Mouse (Mus musculus) midbrain, embryonic 13.5 days (tissue): Measurements from ENCODE around the gene Etfdh. TPM values are rescaled to one million over a fixed set of nuclear protein-coding genes. Genes with fewer than 3 reads are reported as not detected.
A peak's percentile ranks its signal among the peaks of the same experiment; 100 is the strongest.

Experiments used
- ATAC-seq: fragments of 200-750 bp; cut with Nextera tagmentation; 2 replicates; pipeline ENCODE4 v1.8.0; 2017; ENCODE audit warnings: mild to moderate bottlenecking, moderate TSS enrichment, moderate library complexity
- H3K27ac ChIP-seq: fragments of 300-500 bp; sonication (generic); 2 replicates; pipeline ENCODE4 v1.5.1; 2015; ENCODE audit warnings: inconsistent platforms, mild to moderate bottlenecking, moderate library complexity
- H3K27me3 ChIP-seq: fragments of 300-500 bp; sonication (generic); 2 replicates; pipeline ENCODE4 v1.6.1; 2015; ENCODE audit warnings: mild to moderate bottlenecking, inconsistent platforms
- H3K36me3 ChIP-seq: fragments of 300-500 bp; sonication (generic); 2 replicates; pipeline ENCODE4 v1.6.1; 2015; ENCODE audit warnings: mild to moderate bottlenecking, inconsistent platforms
- H3K4me1 ChIP-seq: fragments of 300-500 bp; sonication (generic); replicated peaks from 2 replicates; pipeline ENCODE4 v1.6.1; 2015; ENCODE audit warnings: inconsistent platforms
- H3K4me2 ChIP-seq: fragments of 300-500 bp; sonication (generic); replicated peaks from 2 replicates; pipeline ENCODE4 v1.6.1; 2015; ENCODE audit warnings: moderate library complexity, mild to moderate bottlenecking, inconsistent platforms
- H3K4me3 ChIP-seq: fragments of 300-500 bp; sonication (generic); replicated peaks from 2 replicates; pipeline ENCODE4 v1.5.1; 2015; ENCODE audit warnings: mild to moderate bottlenecking, inconsistent platforms
- H3K9ac ChIP-seq: fragments of 300-500 bp; sonication (generic); replicated peaks from 2 replicates; pipeline ENCODE4 v1.6.1; 2015; ENCODE audit warnings: mild to moderate bottlenecking, inconsistent platforms
- H3K9me3 ChIP-seq: fragments of 300-500 bp; sonication (generic); 2 replicates; pipeline ENCODE4 v1.6.1; 2016; ENCODE audit warnings: mild to moderate bottlenecking, inconsistent platforms
- WGBS: fragments of 180-500 bp; shearing (Covaris S2); methylation state at CpG from one replicate; pipeline ENCODE4 v1.1.7; 2015; 5-methylcytosine and 5-hydroxymethylcytosine counted together
- polyA plus RNA-seq: library from polyadenylated mRNA; unstranded; fragments of >200 nt; fragmentation: Nextera tagmentation; extraction: Ambion mirVana; gene quantifications from 2 replicates; pipeline ENCODE4 v1.2.1, GENCODE M21; 2015

Gene Etfdh
- polyA plus RNA-seq, 1 experiment from 2014 or later: 49.3 TPM

DNA sequence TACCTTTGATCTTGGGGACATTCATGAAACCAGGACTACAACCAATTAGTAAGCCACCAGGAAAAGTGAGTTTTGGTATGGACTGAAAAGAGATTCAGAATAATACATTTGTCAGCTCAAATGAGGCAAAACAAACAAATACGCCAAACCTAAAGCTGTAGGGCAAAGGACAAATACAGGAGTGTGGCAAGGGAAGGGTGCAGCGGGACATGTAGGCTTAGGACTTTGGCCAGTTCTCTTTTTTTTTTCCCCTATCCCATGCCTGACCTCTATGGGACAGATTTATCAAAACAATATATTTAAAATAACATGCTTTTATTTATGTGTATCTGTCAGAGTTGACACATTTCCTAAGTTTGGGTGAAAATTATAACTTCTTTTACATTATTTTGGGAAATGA is 19.4 kb downstream of the Etfdh start:
- H3K4me1 ChIP-seq: no peaks in the 10 kb centered on the region
- no peak overlapping the region for H3K9ac ChIP-seq
- 96% methylated on average over 2 of the region's 2 CpGs for WGBS
- H3K4me3 ChIP-seq: no peak overlapping the region
- peaks cover 64% of the 10 kb centered on the region for H3K36me3 ChIP-seq
- H3K27me3 ChIP-seq: no peaks in the 10 kb centered on the region
- no peak overlapping the region for H3K27ac ChIP-seq
- H3K9me3 ChIP-seq: no peaks in the 10 kb centered on the region
- no peak for ATAC-seq
- no peak overlapping the region for H3K4me2 ChIP-seq

- 92% methylated on average over 7 of the region's 7 CpGs for WGBS
- ATAC-seq: no peak
- Histone ChIP-seq H3K27me3 (no peaks in the 10 kb centered on the region), H3K4me2 (no peak overlapping the region), H3K4me3 (no peak overlapping the region), H3K27ac (no peak overlapping the region), H3K9me3 (no peaks in the 10 kb centered on the region), H3K4me1 (peaks cover 16% of the 10 kb centered on the region), H3K9ac (no peak overlapping the region), H3K36me3 (peaks cover 56% of the 10 kb centered on the region)
Observed at GRCm38 (mm10) chr3:79595468-79595867, 33.8 kb downstream of the Etfdh start.

GRCm38 (mm10) chr3:79591793-79592471 is 37.4 kb downstream of the Etfdh start:
- Histone ChIP-seq H3K9ac (peak overlapping the region; percentile 90), H3K4me2 (peak overlapping the region; percentile 83), H3K36me3 (peaks cover 28% of the 10 kb centered on the region), H3K27ac (no peak overlapping the region), H3K27me3 (0 out of 2 replicates have a peak, but pooled peaks cover 5% of the 10 kb centered on the region), H3K4me3 (peak overlapping the region; percentile 89), H3K4me1 (peaks cover 16% of the 10 kb centered on the region), H3K9me3 (no peaks in the 10 kb centered on the region)
- WGBS: 6% methylated on average over 15 of the region's 15 CpGs
- ATAC-seq: peak; percentile 38

DNA sequence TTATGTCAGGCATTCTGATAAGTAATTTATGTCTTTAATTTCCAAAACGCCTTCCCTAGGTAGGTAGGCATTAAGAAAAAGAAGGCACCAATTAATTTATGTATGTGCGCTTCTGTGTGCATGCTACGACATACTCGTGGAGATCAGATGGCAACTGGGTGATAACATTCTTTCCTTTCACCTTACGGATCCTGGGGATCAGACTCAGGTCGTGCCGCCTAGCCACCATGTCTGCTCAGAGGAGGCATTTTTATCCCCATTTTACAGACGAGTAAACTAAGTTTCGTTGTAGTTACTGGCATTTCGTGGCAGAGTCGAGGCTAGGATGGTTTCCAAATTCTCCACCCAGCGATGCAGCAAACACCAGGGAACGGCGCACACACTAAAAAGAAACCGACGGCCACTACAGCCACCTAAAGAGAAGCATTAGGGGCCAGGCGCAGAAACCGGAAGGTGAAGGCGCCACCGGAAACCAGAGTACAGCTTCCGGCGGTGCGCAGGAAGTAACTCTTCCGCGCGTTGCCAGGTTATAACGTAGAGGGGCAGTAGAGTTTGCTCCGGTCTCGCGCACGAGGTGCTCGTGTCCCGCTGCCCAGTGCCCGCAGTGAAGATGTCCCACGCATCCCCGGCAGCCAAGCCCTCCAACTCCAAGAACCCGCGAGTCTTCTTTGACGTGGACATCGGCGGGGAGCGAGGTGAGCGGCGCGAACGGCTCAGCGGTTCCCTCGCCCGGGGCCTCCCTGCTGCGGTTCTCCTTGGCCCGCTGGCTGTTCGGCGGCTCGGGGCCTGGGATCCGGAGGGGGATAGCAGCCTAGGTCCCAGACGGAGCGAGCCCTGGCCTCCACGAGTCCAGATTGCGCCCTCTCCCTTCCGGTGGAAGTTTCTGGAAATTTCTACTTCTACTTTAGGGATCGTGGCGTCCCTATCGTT is 38.2 kb downstream of the Etfdh start, which contains the start of gene Ppid:
Gene Ppid, plus strand, starts transcription at position 480 of the 930 bp plus-strand sequence.
- Histone ChIP-seq H3K36me3 (peaks cover 21% of the 10 kb centered on the region), H3K27ac (peak within 1 kb of the TSS; percentile 65), H3K27me3 (0 out of 2 replicates have a peak, but pooled peaks cover 5% of the 10 kb centered on the region), H3K9ac (peak within 1 kb of the TSS; percentile 90), H3K4me2 (peak within 1 kb of the TSS; percentile 83), H3K9me3 (no peaks in the 10 kb centered on the region), H3K4me1 (peaks cover 16% of the 10 kb centered on the region), H3K4me3 (peak within 1 kb of the TSS; percentile 89)
- peak; percentile 90 for ATAC-seq
- WGBS: 4% methylated on average over 63 of the region's 63 CpGs

- H3K27ac ChIP-seq: no peak overlapping the region
- H3K36me3 ChIP-seq: peaks cover 9% of the 10 kb centered on the region
- H3K9ac ChIP-seq: no peak overlapping the region
- H3K4me3 ChIP-seq: no peak overlapping the region
- H3K27me3 ChIP-seq: 0 out of 2 replicates have a peak, but pooled peaks cover 5% of the 10 kb centered on the region
- no peak for ATAC-seq
- 88% methylated on average over 2 of the region's 2 CpGs for WGBS
- H3K4me2 ChIP-seq: no peak overlapping the region
- H3K9me3 ChIP-seq: no peaks in the 10 kb centered on the region
- peaks cover 16% of the 10 kb centered on the region for H3K4me1 ChIP-seq
Observed at GRCm38 (mm10) chr3:79589671-79590070, 39.6 kb downstream of the Etfdh start.

DNA sequence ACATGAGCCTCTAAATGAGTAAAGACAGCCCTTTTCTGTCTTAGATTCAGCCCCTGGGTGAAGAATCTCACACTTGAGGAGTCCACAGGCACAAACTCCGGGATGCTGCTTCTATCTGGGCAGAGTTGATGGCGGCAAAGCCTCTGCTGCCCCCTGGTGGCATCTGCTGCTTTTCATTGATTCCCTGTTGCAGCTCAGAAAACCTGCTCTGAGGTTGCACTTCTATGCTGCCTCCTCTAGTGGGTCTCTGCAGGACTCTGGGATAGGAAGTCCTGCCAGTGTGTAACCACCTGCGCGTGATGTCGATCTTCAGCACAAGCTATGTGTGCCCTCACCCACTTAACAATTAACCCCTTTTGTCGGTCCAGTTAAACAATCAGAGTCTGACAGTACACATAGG is 42.5 kb downstream of the Etfdh start:
- H3K4me1 ChIP-seq: peaks cover 1% of the 10 kb centered on the region
- H3K27me3 ChIP-seq: 0 out of 2 replicates have a peak, but pooled peaks cover 5% of the 10 kb centered on the region
- no peak overlapping the region for H3K27ac ChIP-seq
- ATAC-seq: peak; percentile 71
- no peaks in the 10 kb centered on the region for H3K36me3 ChIP-seq
- 3% methylated on average over 6 of the region's 6 CpGs for WGBS
- H3K4me2 ChIP-seq: no peak overlapping the region
- H3K9me3 ChIP-seq: no peaks in the 10 kb centered on the region
- no peak overlapping the region for H3K9ac ChIP-seq
- H3K4me3 ChIP-seq: no peak overlapping the region

- 86% methylated on average over 5 of the region's 5 CpGs for WGBS
- no peak overlapping the region for H3K9ac ChIP-seq
- no peak overlapping the region for H3K27ac ChIP-seq
- H3K9me3 ChIP-seq: no peaks in the 10 kb centered on the region
- no peak overlapping the region for H3K4me2 ChIP-seq
- no peaks in the 10 kb centered on the region for H3K27me3 ChIP-seq
- ATAC-seq: no peak
- H3K4me3 ChIP-seq: no peak overlapping the region
- peaks cover 15% of the 10 kb centered on the region for H3K4me1 ChIP-seq
- no peaks in the 10 kb centered on the region for H3K36me3 ChIP-seq
Observed at GRCm38 (mm10) chr3:79579891-79580575, 49.3 kb downstream of the Etfdh start.

- Histone ChIP-seq H3K4me1 (peaks cover 15% of the 10 kb centered on the region), H3K4me2 (no peak overlapping the region), H3K9ac (no peak overlapping the region), H3K4me3 (no peak overlapping the region), H3K9me3 (no peaks in the 10 kb centered on the region), H3K36me3 (no peaks in the 10 kb centered on the region), H3K27ac (no peak overlapping the region), H3K27me3 (no peaks in the 10 kb centered on the region)
- no peak for ATAC-seq
- WGBS: 70% methylated on average over 6 of the region's 6 CpGs
Observed at GRCm38 (mm10) chr3:79578164-79578563, 51.1 kb downstream of the Etfdh start.

GRCm38 (mm10) chr3:79577606-79578005 is 51.7 kb downstream of the Etfdh start:
- Histone ChIP-seq H3K9me3 (no peaks in the 10 kb centered on the region), H3K4me1 (peaks cover 15% of the 10 kb centered on the region), H3K4me3 (no peak overlapping the region), H3K4me2 (no peak overlapping the region), H3K27ac (no peak overlapping the region), H3K27me3 (no peaks in the 10 kb centered on the region), H3K9ac (no peak overlapping the region), H3K36me3 (no peaks in the 10 kb centered on the region)
- ATAC-seq: no peak
- WGBS: 92% methylated on average over 6 of the region's 6 CpGs

- no peaks in the 10 kb centered on the region for H3K9me3 ChIP-seq
- H3K27ac ChIP-seq: peak overlapping the region; percentile 44; the same call in 1 of the 2 replicates
- H3K36me3 ChIP-seq: no peaks in the 10 kb centered on the region
- peak; percentile 52 for ATAC-seq
- 22% methylated on average over 5 of the region's 5 CpGs for WGBS
- no peak overlapping the region for H3K4me3 ChIP-seq
- H3K27me3 ChIP-seq: no peaks in the 10 kb centered on the region
- no peak overlapping the region for H3K9ac ChIP-seq
- H3K4me1 ChIP-seq: peaks cover 15% of the 10 kb centered on the region
- H3K4me2 ChIP-seq: no peak overlapping the region
Observed at GRCm38 (mm10) chr3:79576865-79577264, 52.4 kb downstream of the Etfdh start.

DNA sequence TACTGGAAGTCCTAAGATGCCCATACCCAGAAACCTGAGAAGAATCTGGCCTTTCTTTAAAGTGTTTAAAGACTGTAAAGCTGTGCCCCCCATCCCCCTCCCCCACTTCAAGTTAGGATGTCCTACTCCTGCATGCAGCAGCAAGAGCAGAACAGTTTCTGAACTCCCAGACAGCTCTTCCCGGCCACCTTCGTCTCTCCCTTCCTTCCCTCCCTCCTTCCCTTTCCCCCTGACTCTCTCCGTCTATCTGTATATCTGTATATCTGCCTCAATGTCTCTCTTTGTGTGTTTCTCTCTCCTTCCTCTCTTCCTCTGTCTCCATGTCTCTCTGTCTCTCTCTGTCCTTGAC is 52.9 kb downstream of the Etfdh start:
- H3K27ac ChIP-seq: peak overlapping the region; percentile 44; the same call in 1 of the 2 replicates
- H3K4me1 ChIP-seq: peaks cover 15% of the 10 kb centered on the region
- H3K36me3 ChIP-seq: no peaks in the 10 kb centered on the region
- ATAC-seq: peak; percentile 17; the same call in 1 of the 2 replicates
- no peak overlapping the region for H3K4me3 ChIP-seq
- H3K27me3 ChIP-seq: no peaks in the 10 kb centered on the region
- H3K9ac ChIP-seq: no peak overlapping the region
- 0 out of 2 replicates have a peak overlapping the region, but pooled peaks have one; percentile 13 for H3K4me2 ChIP-seq
- 27% methylated on average over 3 of the region's 3 CpGs for WGBS
- H3K9me3 ChIP-seq: no peaks in the 10 kb centered on the region
